Comparison of ENCODE assay signal across 25 mouse cellular contexts in the genomic region with DNA sequence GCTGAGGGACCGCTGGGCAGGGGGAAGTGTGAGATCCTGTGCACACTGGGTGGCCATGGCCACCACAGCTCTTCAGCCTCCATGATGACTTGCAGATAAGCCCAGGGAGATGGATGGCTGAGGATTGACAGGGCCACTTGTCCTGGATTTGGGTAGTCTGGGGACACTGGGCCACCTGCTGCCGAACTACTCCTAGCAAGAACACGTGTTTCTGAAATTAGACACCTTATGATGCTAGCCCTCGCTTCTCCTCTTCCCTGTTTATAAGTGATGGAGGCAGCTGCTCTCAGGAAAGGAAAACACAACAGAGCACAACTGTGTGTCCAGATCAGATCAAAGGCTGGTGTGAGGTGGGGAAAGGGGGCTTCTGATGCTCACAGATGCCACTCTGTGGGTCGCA.
DNase-seq lines count a peak whose midpoint lies in the region; ATAC-seq lines count a peak whose summit lies in the region.
"Had no signal": no experiment of that assay in that cellular context is flagged by ENCODE, and none has a peak within 500 bp of the region (broad histone marks: within the 10 kb centered on the region; RNA-seq: fewer than 3 reads in every experiment).

No protein-coding gene starts in this region.

- 61% methylated on average over 5 of the region's 5 CpGs for WGBS in embryonic facial prominence, embryonic 10.5 days
- WGBS in limb, embryonic 15.5 days, result 56% methylated on average over 5 of the region's 5 CpGs

- H3K9ac ChIP-seq in limb, embryonic 15.5 days, result no peak overlapping the region
- H3K9ac ChIP-seq: forebrain, embryonic 15.5 days; liver, embryonic 12.5 days; neural tube, embryonic 13.5 days had no signal

- peak overlapping the region; percentile 37 for H3K27ac ChIP-seq in embryonic facial prominence, embryonic 10.5 days (replicated peaks)
- H3K27ac ChIP-seq in limb, embryonic 15.5 days, result no peak overlapping the region
- H3K27ac ChIP-seq: forebrain, embryonic 15.5 days; hindbrain, embryonic 10.5 days; hindbrain, postnatal 0 days; kidney, postnatal 0 days; liver, embryonic 12.5 days; neural tube, embryonic 13.5 days had no signal

- no peaks in the 10 kb centered on the region for H3K36me3 ChIP-seq in embryonic facial prominence, embryonic 10.5 days (replicated peaks)
- H3K36me3 ChIP-seq in limb, embryonic 15.5 days, result no peaks in the 10 kb centered on the region
- H3K36me3 ChIP-seq: forebrain, embryonic 15.5 days; G1E; hindbrain, embryonic 10.5 days; liver, embryonic 12.5 days; neural tube, embryonic 13.5 days had no signal

- H3K9me3 ChIP-seq in embryonic facial prominence, embryonic 10.5 days, result no peaks in the 10 kb centered on the region
- H3K9me3 ChIP-seq in limb, embryonic 15.5 days, result no peaks in the 10 kb centered on the region
- H3K9me3 ChIP-seq: forebrain, embryonic 15.5 days; G1E; hindbrain, embryonic 10.5 days; liver, embryonic 12.5 days; neural tube, embryonic 13.5 days had no signal

- peak; percentile 17 for DNase-seq in embryo, embryonic 10.5 days (ENCODE audit: low spot score)
- no peak for DNase-seq in embryo, embryonic 11 days
- no peak for DNase-seq in embryonic facial prominence, embryonic 10.5 days (ENCODE audit: low spot score)
- DNase-seq in gastrocnemius, postnatal 14 days, result peak; percentile 60
- no peak for DNase-seq in layer of hippocampus, postnatal 36 days
- DNase-seq in layer of hippocampus, adult 18-20 months (ENCODE audit: low spot score in 2 of 2), result no peak
- no peak for DNase-seq in left cerebral cortex, postnatal 10 days (ENCODE audit: extremely low spot score in 1 of 2, low spot score in 2 of 2)
- DNase-seq: adrenal gland, postnatal 14 days; cerebellum, adult 11 months; cerebellum, postnatal 10 days; layer of hippocampus, adult 9-11 months; lung, adult 2 months; lung, postnatal 36 days; spleen, adult 18-20 months; thymus, postnatal 36 days had no signal

- H3K4me2 ChIP-seq in limb, embryonic 15.5 days, result no peak overlapping the region
- H3K4me2 ChIP-seq: forebrain, embryonic 15.5 days; liver, embryonic 12.5 days; neural tube, embryonic 13.5 days had no signal

- intact Hi-C loops in gastrocnemius, postnatal 14 days (cut with DNase I; ENCODE audit: low total_unique reads), result no loop called here
- intact Hi-C loops in left cerebral cortex, postnatal 10 days (cut with DNase I), result no loop called here

- H3K4me1 ChIP-seq in embryonic facial prominence, embryonic 10.5 days, result peaks cover 48% of the 10 kb centered on the region
- peaks cover 23% of the 10 kb centered on the region for H3K4me1 ChIP-seq in limb, embryonic 15.5 days
- H3K4me1 ChIP-seq: hindbrain, embryonic 10.5 days had no signal

- ATAC-seq in limb, embryonic 15.5 days (ENCODE audit: insufficient number of reproducible peaks, low FRiP score, low TSS enrichment, low read depth), result peak; percentile 52; the same call in 1 of the 2 replicates
- ATAC-seq: activated CD4-positive, CD25-positive, alpha-beta regulatory T cell, adult 4 months; forebrain, embryonic 15.5 days; hindbrain, postnatal 0 days; intestine, postnatal 0 days; liver, embryonic 12.5 days had no signal

- H3K27me3 ChIP-seq in embryonic facial prominence, embryonic 10.5 days (replicated peaks; ENCODE audit: low read depth, poor library complexity, severe bottlenecking), result no peaks in the 10 kb centered on the region
- no peaks in the 10 kb centered on the region for H3K27me3 ChIP-seq in limb, embryonic 15.5 days
- H3K27me3 ChIP-seq: forebrain, embryonic 15.5 days; liver, embryonic 12.5 days; neural tube, embryonic 13.5 days had no signal

- H3K4me3 ChIP-seq in embryonic facial prominence, embryonic 10.5 days, result no peak overlapping the region
- no peak overlapping the region for H3K4me3 ChIP-seq in limb, embryonic 15.5 days
- H3K4me3 ChIP-seq: forebrain, embryonic 15.5 days; hindbrain, embryonic 10.5 days; liver, embryonic 12.5 days; neural tube, embryonic 13.5 days had no signal

Comparison
In these comparisons a context has a peak if more than half of its experiments do, and no peak if none do; other contexts are left out.
1. DNase-seq: peak in embryo, embryonic 10.5 days (single experiment) and gastrocnemius, postnatal 14 days (single experiment); none in embryo, embryonic 11 days (single experiment), embryonic facial prominence, embryonic 10.5 days (single experiment), layer of hippocampus, postnatal 36 days (0 of 2), layer of hippocampus, adult 18-20 months (0 of 2) and left cerebral cortex, postnatal 10 days (0 of 2).